Mouse (Mus musculus) adrenal gland, postnatal 25 days (tissue): ENCODE measurements around the gene Ror2. TPM values are rescaled to one million over a fixed set of nuclear protein-coding genes. Genes with fewer than 3 reads are reported as not detected.

Experiments used
- total RNA-seq: library from RNA; stranded (reverse); gene quantifications from 2 replicates; pipeline ENCODE4 v1.2.3, GENCODE M21; 2021

Ror2 gene
- total RNA-seq, 1 experiment from 2014 or later = 7.8 TPM

Other genes starting within 250 kb of the Ror2 start
- 60.4 and 87.3 TPM in 2 replicates for gene Sptlc1, start 91.3 kb upstream of the Ror2 start, total RNA-seq
- gene Msx2, start 186.9 kb upstream of the Ror2 start, total RNA-seq = 0.97 and 1.0 TPM in 2 replicates